Mouse (Mus musculus) heart, postnatal 4 days (tissue): Measurements from ENCODE around the gene Tmem42. TPM values are rescaled to one million over a fixed set of nuclear protein-coding genes. Genes with fewer than 3 reads are reported as not detected.

Source experiments
- DNase-seq: peaks from one replicate; pipeline ENCODE4 v3.0.0; 2021
- total RNA-seq, 2 experiments: library from RNA; stranded (reverse); gene quantifications; 2 replicates each; pipeline ENCODE4 v1.2.3; 2021

The Tmem42 gene
- 10 to 100 TPM; 10.7 to 12.8 TPM for total RNA-seq

DNA sequence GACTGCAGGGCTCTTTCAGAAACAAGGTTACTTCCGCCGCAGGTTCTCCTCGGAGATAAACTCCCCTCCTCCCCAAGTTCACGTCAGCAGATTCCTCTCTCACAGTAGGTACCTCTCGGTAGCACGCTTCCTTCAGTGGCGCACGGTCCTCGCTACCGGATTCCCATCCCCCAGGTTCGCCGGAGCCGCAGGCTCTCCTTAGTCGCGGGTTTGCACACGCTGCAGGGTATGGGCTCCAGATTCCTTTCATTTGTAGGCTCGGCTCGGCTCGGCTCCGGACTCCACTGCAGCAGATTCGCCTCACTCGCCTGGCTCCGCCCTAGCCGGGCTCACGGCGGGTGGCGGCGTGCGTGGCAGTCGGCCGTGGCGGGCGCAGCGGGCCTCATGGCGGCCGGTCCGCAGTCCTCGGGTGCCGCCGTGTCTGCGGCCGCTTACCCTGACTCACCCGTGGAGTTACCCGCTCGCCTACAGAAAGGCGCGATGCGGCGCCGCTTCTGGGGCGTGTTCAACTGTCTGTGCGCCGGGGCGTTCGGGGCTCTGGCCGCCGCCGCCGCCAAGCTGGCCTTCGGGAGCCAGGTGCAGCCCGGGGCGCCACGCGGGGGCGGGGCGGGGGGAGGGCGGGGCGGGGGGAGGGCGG, at the start of gene Tmem42:
TSS of gene Tmem42 (plus strand) at position 332 of the 637 bp plus-strand sequence.
- DNase-seq, result peak; percentile 85

DNA sequence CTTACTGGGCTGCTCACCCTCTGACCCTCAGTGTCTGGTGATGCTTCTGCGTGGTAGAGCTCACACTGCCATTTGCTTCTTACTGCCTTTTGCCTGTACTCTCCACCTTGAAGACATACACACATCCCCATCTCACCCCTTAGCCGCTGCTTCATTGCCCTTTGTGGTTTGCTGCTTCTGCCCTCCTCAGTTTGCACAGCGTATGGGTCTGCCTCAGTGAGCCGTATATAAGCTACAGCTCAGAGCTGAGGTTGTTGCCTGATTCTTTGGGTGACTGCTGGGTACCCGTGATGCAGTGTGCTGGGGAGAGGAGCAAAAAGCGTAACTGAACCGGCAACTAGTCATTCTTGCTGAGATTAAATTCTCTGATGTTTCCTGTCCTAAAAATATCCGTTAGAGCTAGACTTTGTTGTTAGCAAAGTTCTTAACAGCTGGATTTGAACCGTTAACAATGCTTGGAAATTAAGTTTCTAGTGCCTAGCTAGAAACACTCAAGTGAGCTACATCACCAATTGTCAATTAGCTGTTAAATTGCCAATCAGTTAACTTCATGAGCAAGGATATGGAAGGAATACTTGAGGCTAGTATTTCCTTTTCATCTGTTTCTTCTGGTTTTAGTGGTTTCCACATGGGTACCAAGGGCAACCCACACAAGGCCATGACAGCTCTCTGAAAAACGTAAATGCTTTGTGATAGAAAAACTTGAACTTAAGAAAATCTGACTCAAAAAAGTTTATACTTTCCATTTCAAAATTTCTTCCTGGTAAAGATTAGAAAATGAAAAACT, 22.5 kb upstream of the Tmem42 start:
- no peak for DNase-seq

DNA sequence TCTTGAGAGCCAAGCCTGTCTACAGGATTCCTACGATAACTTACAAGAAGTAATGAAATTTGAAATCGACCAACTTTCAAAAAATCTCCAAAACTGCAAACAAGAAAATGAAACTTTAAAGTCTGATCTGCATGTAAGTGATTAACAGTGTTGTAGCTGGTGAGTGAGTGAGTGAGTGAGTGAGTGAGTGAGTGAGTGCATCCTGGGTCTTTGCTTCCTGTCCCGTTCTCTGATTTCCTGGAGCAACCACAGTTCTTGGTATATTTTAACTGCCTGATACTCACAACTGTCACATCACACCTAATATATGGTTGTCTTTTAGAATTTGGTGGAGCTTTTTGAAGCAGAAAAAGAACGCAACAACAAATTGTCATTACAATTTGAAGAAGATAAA, 21.9 kb upstream of the Tmem42 start:
- no peak for DNase-seq

DNA sequence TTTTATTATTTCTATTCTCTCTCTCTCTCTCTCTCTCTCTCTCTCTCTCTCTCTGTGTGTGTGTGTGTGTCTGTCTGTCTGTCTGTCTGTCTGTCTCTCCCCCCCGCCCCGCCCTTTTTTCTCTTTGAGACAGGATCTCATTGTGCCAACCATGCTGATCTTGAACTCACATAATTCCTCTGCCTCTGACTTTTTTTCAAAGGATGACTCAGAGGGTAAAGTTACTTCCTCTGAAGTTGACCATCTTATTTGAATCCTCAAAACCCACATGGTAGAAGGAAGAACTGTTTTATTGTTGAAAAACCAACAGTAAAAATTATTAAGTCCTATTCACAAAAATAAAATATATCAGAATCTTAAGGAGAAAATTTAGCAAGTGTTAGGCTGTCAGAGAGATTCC, 16.4 kb upstream of the Tmem42 start:
- no peak for DNase-seq

DNA sequence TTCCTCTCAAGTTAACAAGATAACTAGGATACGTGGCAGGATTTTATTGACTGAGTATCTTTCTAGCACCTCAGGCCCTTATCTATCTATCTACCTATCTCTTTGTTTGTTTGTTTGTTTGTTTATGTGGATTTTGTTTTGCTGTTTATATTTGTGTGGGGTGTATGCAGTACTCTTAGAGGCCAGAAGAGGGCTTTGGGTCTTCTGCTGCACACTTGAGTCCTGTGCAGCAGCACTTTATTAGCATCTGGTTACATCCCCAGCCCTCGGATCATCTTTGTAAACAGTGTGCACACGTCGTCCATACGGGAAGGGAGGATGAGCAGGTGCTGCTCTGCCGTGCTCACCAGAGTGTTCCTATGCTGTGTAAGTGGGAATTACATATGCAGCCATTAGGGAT, 15.1 kb upstream of the Tmem42 start:
- no peak for DNase-seq

DNA sequence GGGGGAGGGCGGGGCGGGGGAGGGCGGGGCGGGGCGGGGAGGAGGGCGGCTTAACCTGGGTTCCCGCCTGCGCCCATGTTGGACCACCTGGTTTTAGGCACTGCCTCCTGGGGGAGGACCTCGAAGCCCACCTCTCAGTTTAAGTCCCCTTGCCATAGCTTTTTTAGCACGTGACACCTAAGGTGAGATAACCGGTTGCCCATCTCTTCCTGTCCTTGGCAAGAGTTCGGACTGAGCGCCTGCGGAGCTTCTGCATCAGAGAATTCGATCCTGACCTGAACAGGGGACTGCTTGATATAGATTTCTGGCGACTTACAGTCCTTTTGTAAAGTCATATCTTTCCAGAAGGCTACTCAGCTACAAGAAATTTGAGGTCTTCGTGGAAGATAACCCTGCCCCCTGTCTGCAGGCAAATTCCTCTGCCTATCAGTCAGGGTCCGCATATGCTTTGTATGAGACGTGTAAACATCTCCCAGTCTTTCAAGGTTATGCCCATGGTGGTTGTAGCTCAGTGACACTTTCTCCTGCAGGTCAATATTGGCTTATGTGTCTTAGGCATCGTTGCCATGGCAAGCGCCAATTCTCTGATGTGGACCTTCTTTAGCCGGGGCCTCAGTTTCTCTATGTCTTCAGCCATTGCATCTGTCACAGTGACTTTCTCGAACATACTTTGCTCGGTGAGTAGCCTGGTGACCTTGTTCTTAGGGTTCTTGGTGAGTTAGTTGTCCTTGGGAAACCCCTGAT, 682 bp downstream of the Tmem42 start:
- no peak for DNase-seq

DNA sequence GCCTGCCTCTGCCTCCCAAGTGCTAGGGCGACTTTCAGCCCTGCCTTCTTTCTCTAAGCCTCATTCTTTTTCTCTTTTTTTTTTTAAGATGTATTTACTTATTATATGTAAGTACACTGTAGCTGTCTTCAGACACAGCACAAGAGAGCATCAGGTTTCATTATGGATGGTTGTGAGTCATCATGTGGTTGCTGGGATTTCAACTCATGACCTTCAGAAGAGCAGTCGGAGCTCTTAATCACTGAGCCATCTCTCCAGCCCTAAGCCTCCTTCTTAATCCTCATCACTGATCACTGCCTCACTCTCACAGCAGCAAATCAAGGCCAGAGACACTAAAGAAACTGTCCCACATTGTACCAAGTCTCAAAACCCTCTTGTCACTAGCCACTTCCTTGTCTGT, 3.1 kb downstream of the Tmem42 start:
- no peak for DNase-seq

DNA sequence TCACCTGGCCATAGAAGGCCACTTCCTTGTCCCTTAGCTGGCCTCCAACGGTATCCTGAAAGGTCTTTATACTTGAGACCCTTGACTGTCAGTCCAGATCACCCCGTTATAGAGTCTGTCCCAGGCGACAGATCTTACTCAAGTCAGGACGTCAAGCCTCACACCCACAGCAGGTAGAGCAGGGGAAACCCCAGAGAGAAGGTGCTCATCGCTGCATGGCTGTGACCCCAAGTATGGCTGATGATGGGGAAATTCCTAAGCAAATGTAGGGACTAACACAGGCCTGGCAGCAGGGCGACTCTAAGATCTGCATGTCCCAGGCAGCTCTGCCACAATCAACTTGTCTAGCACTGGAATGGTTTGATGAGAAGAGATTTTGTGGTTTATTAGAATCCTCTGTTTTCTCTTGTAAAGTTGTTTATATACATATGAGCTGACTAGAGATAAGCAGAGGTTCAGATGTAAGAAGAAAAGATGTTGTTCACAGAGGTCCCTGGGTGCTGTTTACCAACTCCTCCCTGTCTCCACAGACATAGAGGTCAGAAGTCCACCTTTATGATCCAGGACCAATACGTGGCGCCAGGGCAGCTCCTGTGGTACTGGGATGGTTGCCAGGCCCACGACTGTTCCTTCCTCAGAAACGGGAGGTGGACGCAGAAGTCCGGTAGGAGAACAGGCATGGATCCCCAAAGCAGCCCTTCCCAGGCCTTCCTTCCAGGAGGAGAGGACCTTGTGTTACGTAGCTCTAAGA, 10.5 kb downstream of the Tmem42 start:
- DNase-seq, result no peak

DNA sequence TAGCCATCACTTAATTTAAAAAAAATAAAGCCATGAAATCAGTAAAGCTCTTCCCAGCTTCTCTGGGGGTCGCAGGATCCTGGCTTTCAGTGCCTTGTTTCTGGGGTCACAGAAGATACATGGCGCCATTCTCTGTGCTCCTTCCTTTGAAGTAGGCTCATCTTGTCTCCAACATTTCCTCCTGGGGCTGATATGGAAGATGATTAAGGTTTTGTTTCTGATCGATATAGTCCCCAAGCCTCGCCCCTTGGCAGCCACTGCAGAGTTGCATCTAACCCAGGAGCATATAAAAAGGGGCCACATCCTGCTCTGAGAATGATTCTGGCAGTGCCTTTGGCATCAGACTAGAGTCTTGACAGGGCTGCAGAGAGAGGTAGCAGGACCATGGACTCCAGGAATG, 13.3 kb downstream of the Tmem42 start, which contains the start of gene Tgm4:
TSS of gene Tgm4 (plus strand) at position 301 of the 400 bp plus-strand sequence.
- DNase-seq, result no peak

DNA sequence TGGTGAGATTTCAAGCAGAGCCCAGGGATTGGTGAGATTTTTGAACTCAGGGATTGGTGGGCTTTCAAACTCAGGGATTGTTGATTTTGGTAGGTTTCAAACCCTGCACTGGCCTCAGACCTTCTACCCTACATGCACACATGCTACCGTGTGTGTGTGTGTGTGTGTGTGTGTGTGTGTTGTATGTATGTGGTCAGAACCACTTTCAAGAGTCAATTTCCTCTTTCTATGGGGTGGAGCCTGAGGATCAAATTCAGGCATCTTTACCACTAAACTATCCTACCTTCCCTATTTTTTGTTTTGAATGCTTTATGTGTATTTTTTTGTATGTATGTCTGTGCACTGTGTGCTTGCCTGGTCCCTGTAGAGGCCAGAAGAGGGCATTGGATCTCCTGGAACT, 26.5 kb downstream of the Tmem42 start:
- no peak for DNase-seq

DNA sequence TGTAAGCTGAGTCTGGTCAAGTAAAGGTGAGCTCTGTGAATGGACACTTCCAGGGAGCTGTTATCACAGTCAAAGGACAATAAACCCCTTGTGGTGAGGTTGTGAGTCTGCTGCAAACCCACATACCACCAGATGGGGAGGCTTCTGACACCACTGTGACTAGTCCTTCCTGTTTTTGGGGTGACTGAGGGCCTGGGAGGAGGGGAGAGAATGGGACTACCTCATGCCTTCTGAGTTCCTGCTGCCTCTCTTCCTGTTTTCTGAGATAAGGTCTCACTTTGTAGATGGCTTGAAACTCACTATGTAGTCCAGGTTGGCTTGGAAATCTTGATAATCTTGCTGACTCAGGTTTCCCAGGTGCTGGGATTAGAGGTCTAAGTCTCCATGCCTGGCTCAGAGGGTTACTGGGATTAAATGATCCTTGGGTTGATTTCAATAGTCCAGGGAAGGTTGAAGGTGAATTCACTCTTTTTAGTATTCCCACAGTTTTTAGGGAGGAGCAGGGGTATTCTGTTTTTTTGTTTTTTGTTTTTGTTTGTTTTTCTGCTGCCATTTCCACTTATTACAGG, 37.7 kb downstream of the Tmem42 start:
- no peak for DNase-seq

DNA sequence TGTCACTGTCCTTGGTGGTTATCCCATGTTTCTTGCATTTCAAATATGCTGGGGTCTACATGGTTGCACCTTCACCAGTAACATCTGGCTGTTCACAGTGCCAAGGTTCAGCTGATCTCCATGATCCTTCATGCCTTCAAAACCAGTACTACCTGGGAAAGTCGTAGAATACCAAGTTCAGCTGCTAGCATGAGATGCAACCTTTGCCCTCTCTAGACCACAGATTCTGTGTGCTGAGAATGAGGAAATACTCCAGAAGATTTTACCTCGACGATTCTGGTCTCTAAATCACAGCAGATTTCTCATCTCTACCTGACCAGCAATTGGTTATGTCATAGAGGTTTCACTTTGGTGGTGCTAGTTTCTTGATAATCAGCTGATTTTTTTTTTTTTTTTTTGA, 39.0 kb downstream of the Tmem42 start:
- no peak for DNase-seq

Other genes starting within 250 kb of the Tmem42 start
- 10 to 100 TPM; 14.9 to 17.4 TPM for gene Tcaim, start 215.8 kb upstream of the Tmem42 start, total RNA-seq
- not detected for gene Gm35549, start 177.3 kb upstream of the Tmem42 start, total RNA-seq
- 100 to 1,000 TPM; 100 to 102 TPM for gene Zfp445, start 155.3 kb upstream of the Tmem42 start, total RNA-seq
- gene Zkscan7, start 135.6 kb upstream of the Tmem42 start, total RNA-seq, result 1 to 10 TPM; 3.7 to 5.2 TPM
- 1 to 10 TPM; 7.8 to 9.3 TPM for gene Zfp105, start 98.3 kb upstream of the Tmem42 start, total RNA-seq
- 10 to 100 TPM; 20.6 to 24.3 TPM for gene 1110059G10Rik, start 70.3 kb upstream of the Tmem42 start, total RNA-seq
- gene Kif15, start 70.3 kb upstream of the Tmem42 start, total RNA-seq, result 10 to 100 TPM; 17.5 to 24.9 TPM
- gene Tgm4, start 13.4 kb downstream of the Tmem42 start, total RNA-seq, result not detected
- gene Zdhhc3, start 91.9 kb downstream of the Tmem42 start, total RNA-seq, result 10 to 100 TPM; 53.4 to 54.4 TPM
- gene Exosc7, start 91.9 kb downstream of the Tmem42 start, total RNA-seq, result 10 to 100 TPM; 36.3 to 36.9 TPM
- gene Clec3b, start 129.6 kb downstream of the Tmem42 start, total RNA-seq, result 10 to 100 TPM; 32.8 to 39.7 TPM
- gene Cdcp1, start 194.7 kb downstream of the Tmem42 start, total RNA-seq, result under 1 TPM; 0.10 to 0.25 TPM
- gene Tmem158, start 239.4 kb downstream of the Tmem42 start, total RNA-seq, result 10 to 100 TPM; 24.7 to 25.4 TPM